Mouse (Mus musculus) megakaryocyte, embryonic 14.5 days (primary cell): ENCODE measurements at regions not wholly inside any gene's neighbourhood (a gene's known extent, or its start where the extent isn't known, plus 50 kb on each side); places are given as distances from the start of the nearest gene placed in this dataset.

ENCODE experiments used
- FLI1 ChIP-seq: IDR thresholded peaks from 2 replicates; pipeline ENCODE4 v1.6.1; 2012; ENCODE audit warnings: low read length, inconsistent platforms, mixed read lengths
- GATA1 ChIP-seq: IDR thresholded peaks from 3 replicates; pipeline ENCODE4 v1.6.1; 2012; ENCODE audit warnings: mixed read lengths, low read length, inconsistent platforms, borderline replicate concordance

DNA sequence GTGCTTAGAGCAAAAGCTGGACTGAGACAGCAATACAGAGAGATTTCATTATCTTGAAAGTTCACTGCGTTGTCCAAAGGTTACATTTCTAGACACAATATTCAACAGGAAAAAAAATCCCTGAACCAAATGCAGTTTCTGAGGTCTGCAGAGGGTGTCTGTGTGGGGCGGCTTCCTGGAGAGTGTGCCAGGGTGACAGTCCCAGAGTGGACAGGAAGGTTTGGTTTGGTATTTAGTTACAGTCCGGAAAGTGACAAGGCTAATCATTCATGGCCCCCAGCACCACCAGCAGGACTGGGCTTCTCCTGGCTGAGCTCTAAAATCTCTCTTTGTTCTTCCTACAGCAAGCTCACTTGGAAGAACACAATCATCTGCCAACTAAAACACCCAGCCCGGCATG lies 65.9 kb upstream of the 4932438A13Rik start:
- TF ChIP-seq GATA1 (no peak), FLI1 (no peak)
